Mouse (Mus musculus) adrenal gland, adult 8-10 months (tissue): ENCODE measurements around the gene Ryk. TPM values are rescaled to one million over a fixed set of nuclear protein-coding genes. Genes with fewer than 3 reads are reported as not detected.

Experiments used
- DNase-seq: peaks from one replicate; pipeline ENCODE4 v3.0.0; 2022
- total RNA-seq, 4 experiments: library from RNA; stranded (reverse); gene quantifications; 2 replicates each; pipeline ENCODE4 v1.2.4; 2022

Ryk gene
- total RNA-seq: 10 to 100 TPM; 49.7 to 79.8 (median 68.1) TPM

GRCm38 (mm10) chr9:102834742-102835591 lies at the start of gene Ryk:
TSS of gene Ryk (plus strand) at chr9:102834917.
- DNase-seq: peak; percentile 54

GRCm38 (mm10) chr9:102789491-102789890 lies 45.2 kb upstream of the Ryk start:
- no peak for DNase-seq

GRCm38 (mm10) chr9:102791845-102792244 lies 42.9 kb upstream of the Ryk start:
- DNase-seq: no peak

- no peak for DNase-seq
Measured at GRCm38 (mm10) chr9:102792836-102793235, 41.9 kb upstream of the Ryk start.

- DNase-seq: no peak
Measured at GRCm38 (mm10) chr9:102793286-102793809, 41.4 kb upstream of the Ryk start.

GRCm38 (mm10) chr9:102798406-102798805 lies 36.3 kb upstream of the Ryk start:
- DNase-seq: no peak

- DNase-seq: no peak
Measured at GRCm38 (mm10) chr9:102806056-102806573, 28.6 kb upstream of the Ryk start.

- no peak for DNase-seq
Measured at GRCm38 (mm10) chr9:102811192-102811591, 23.5 kb upstream of the Ryk start.

- no peak for DNase-seq
Measured at GRCm38 (mm10) chr9:102818228-102818627, 16.5 kb upstream of the Ryk start.

GRCm38 (mm10) chr9:102828604-102829003 lies 6.1 kb upstream of the Ryk start:
- no peak for DNase-seq

- no peak for DNase-seq
Measured at GRCm38 (mm10) chr9:102831541-102831940, 3.2 kb upstream of the Ryk start.

GRCm38 (mm10) chr9:102834414-102834741 lies 339 bp upstream of the Ryk start:
- DNase-seq: no peak

- DNase-seq: no peak
Measured at GRCm38 (mm10) chr9:102836279-102836678, 1.6 kb downstream of the Ryk start.

GRCm38 (mm10) chr9:102840792-102841778 lies 6.4 kb downstream of the Ryk start:
- DNase-seq: no peak

- no peak for DNase-seq
Measured at GRCm38 (mm10) chr9:102841832-102842231, 7.1 kb downstream of the Ryk start.

- DNase-seq: no peak
Measured at GRCm38 (mm10) chr9:102842498-102842897, 7.8 kb downstream of the Ryk start.

GRCm38 (mm10) chr9:102843577-102843976 lies 8.9 kb downstream of the Ryk start:
- DNase-seq: no peak

- DNase-seq: no peak
Measured at GRCm38 (mm10) chr9:102845851-102846250, 11.1 kb downstream of the Ryk start.

- no peak for DNase-seq
Measured at GRCm38 (mm10) chr9:102846348-102846747, 11.6 kb downstream of the Ryk start.

GRCm38 (mm10) chr9:102852076-102853022 lies 17.6 kb downstream of the Ryk start:
- DNase-seq: no peak

GRCm38 (mm10) chr9:102857856-102858255 lies 23.1 kb downstream of the Ryk start:
- DNase-seq: no peak

- DNase-seq: no peak
Measured at GRCm38 (mm10) chr9:102858283-102858682, 23.6 kb downstream of the Ryk start.
